Mouse (Mus musculus) MEL (cell line): ENCODE data around the gene Dennd1a. TPM values are rescaled to one million over a fixed set of nuclear protein-coding genes. Genes with fewer than 3 reads are reported as not detected.

Source experiments
- DNase-seq: peaks from one replicate; pipeline ENCODE4 v3.0.0; 2011; ENCODE audit warnings: low read depth, low spot score
- H3K27ac ChIP-seq: 2 replicates; pipeline ENCODE4 v1.5.1; 2012; ENCODE audit warnings: low read depth, mild to moderate bottlenecking, control low read depth, low read length, moderate library complexity; ENCODE audit not compliant: control insufficient read depth
- H3K27me3 ChIP-seq, 2 experiments: fragments of 150-350 bp in 1 of 2; sonication (generic) in 1 of 2; 2 replicates each; pipeline ENCODE4 v1.6.1; 2012; ENCODE audit warnings: low read length in 2 of 2, mild to moderate bottlenecking in 2 of 2, improper control_type of control experiment in 1 of 2, moderate library complexity in 1 of 2; ENCODE audit not compliant: insufficient read depth in 2 of 2, control insufficient read depth in 1 of 2
- H3K36me3 ChIP-seq, 2 experiments: 2 replicates each; pipeline ENCODE4 v1.6.1; 2012 to 2014; ENCODE audit warnings: low read length in 2 of 2, improper control_type of control experiment in 1 of 2, inconsistent platforms in 1 of 2, mild to moderate bottlenecking in 1 of 2; ENCODE audit not compliant: insufficient read depth in 2 of 2, control insufficient read depth in 1 of 2
- H3K4me1 ChIP-seq, 2 experiments: fragments of 150-350 bp in 1 of 2; sonication (generic) in 1 of 2; 2 replicates each; pipeline ENCODE4 v1.6.1; 2012; ENCODE audit warnings: low read length in 2 of 2, improper control_type of control experiment in 1 of 2, mild to moderate bottlenecking in 1 of 2; ENCODE audit not compliant: insufficient read depth in 2 of 2, control insufficient read depth in 1 of 2
- H3K4me3 ChIP-seq, 2 experiments: fragments of 150-350 bp in 1 of 2; sonication (generic) in 1 of 2; 2 replicates each; pipeline ENCODE4 v1.5.1; 2012; ENCODE audit warnings: low read depth in 2 of 2, low read length in 2 of 2, mild to moderate bottlenecking in 2 of 2, moderate library complexity in 2 of 2, control low read depth in 1 of 2, improper control_type of control experiment in 1 of 2; ENCODE audit not compliant: control insufficient read depth in 1 of 2, insufficient read depth in 1 of 2
- H3K79me2 ChIP-seq: 2 replicates; pipeline ENCODE4 v1.6.1; 2012; ENCODE audit warnings: mild to moderate bottlenecking, low read length, moderate library complexity; ENCODE audit not compliant: control insufficient read depth, poor library complexity, insufficient read depth
- H3K9ac ChIP-seq: 2 replicates; pipeline ENCODE4 v1.6.1; 2012; ENCODE audit warnings: low read depth, mild to moderate bottlenecking, control low read depth, low read length, moderate library complexity; ENCODE audit not compliant: control insufficient read depth, poor library complexity, severe bottlenecking
- H3K9me3 ChIP-seq: fragments of 150-350 bp; sonication (generic); replicated peaks from 2 replicates; pipeline ENCODE4 v1.6.1; 2012; ENCODE audit warnings: mild to moderate bottlenecking, low read length, improper control_type of control experiment, moderate library complexity; ENCODE audit not compliant: insufficient read depth
- CHD2 ChIP-seq: IDR thresholded peaks from 2 replicates; pipeline ENCODE4 v1.6.1; 2011; ENCODE audit warnings: low read length, improper control_type of control experiment
- E2F4 ChIP-seq: IDR thresholded peaks from 2 replicates; pipeline ENCODE4 v1.6.1; 2011; ENCODE audit warnings: low read depth, low read length, improper control_type of control experiment, borderline replicate concordance
- ELF1 ChIP-seq: IDR thresholded peaks from 2 replicates; pipeline ENCODE4 v1.6.1; 2014; ENCODE audit warnings: low read depth, mild to moderate bottlenecking, inconsistent platforms, low read length, improper control_type of control experiment, moderate library complexity
- GABPA ChIP-seq: IDR thresholded peaks from 2 replicates; pipeline ENCODE4 v1.6.1; 2012; ENCODE audit warnings: low read depth, mild to moderate bottlenecking, inconsistent platforms, low read length, improper control_type of control experiment, moderate library complexity
- GATA1 ChIP-seq: IDR thresholded peaks from 2 replicates; pipeline ENCODE4 v1.6.1; 2011; ENCODE audit warnings: low read depth, low read length, improper control_type of control experiment
- MAZ ChIP-seq: IDR thresholded peaks from 2 replicates; pipeline ENCODE4 v1.6.1; 2012; ENCODE audit warnings: low read depth, mild to moderate bottlenecking, inconsistent platforms, low read length, improper control_type of control experiment
- MXI1 ChIP-seq: IDR thresholded peaks from 2 replicates; pipeline ENCODE4 v1.6.1; 2011; ENCODE audit warnings: mild to moderate bottlenecking, low read depth, low read length, improper control_type of control experiment
- MYB ChIP-seq: IDR thresholded peaks from 2 replicates; pipeline ENCODE4 v1.6.1; 2011; ENCODE audit warnings: mild to moderate bottlenecking, low read depth, low read length, improper control_type of control experiment
- MYC ChIP-seq: IDR thresholded peaks from 2 replicates; pipeline ENCODE4 v1.6.1; 2011; ENCODE audit warnings: low read depth, mild to moderate bottlenecking, low read length, improper control_type of control experiment, moderate library complexity
- NELFE ChIP-seq: IDR thresholded peaks from 2 replicates; pipeline ENCODE4 v1.6.1; 2011; ENCODE audit warnings: low read depth, low read length, improper control_type of control experiment
- POLR2A ChIP-seq, 2 experiments: IDR thresholded peaks; 2 replicates each; pipeline ENCODE4 v1.6.1; 2011 to 2012; ENCODE audit warnings: low read length in 2 of 2, mild to moderate bottlenecking in 2 of 2, control low read depth in 1 of 2, improper control_type of control experiment in 1 of 2, low read depth in 1 of 2, moderate library complexity in 1 of 2; ENCODE audit not compliant: control insufficient read depth in 1 of 2, insufficient read depth in 1 of 2, poor library complexity in 1 of 2
- POLR2AphosphoS2 ChIP-seq: IDR thresholded peaks from 2 replicates; pipeline ENCODE4 v1.6.1; 2011; ENCODE audit warnings: low read length, improper control_type of control experiment
- RCOR1 ChIP-seq: IDR thresholded peaks from 2 replicates; pipeline ENCODE4 v1.6.1; 2012; ENCODE audit warnings: low read depth, mild to moderate bottlenecking, inconsistent platforms, low read length, improper control_type of control experiment
- SIN3A ChIP-seq: IDR thresholded peaks from 2 replicates; pipeline ENCODE4 v1.6.1; 2012; ENCODE audit warnings: low read length, improper control_type of control experiment, inconsistent platforms
- TAL1 ChIP-seq: IDR thresholded peaks from 2 replicates; pipeline ENCODE4 v1.6.1; 2012; ENCODE audit warnings: mild to moderate bottlenecking, inconsistent platforms, low read length, moderate library complexity, mixed read lengths
- UBTF ChIP-seq: IDR thresholded peaks from 2 replicates; pipeline ENCODE4 v1.6.1; 2012; ENCODE audit warnings: low read depth, mild to moderate bottlenecking, inconsistent platforms, low read length, improper control_type of control experiment, moderate library complexity, borderline replicate concordance; ENCODE audit not compliant: insufficient read depth
- USF2 ChIP-seq, 2 experiments: IDR thresholded peaks; 2 replicates each; pipeline ENCODE4 v1.6.1; 2011 to 2012; ENCODE audit warnings: improper control_type of control experiment in 2 of 2, low read length in 2 of 2, borderline replicate concordance in 1 of 2, inconsistent platforms in 1 of 2, low read depth in 1 of 2, mild to moderate bottlenecking in 1 of 2; ENCODE audit not compliant: insufficient read depth in 1 of 2
- ZMIZ1 ChIP-seq: IDR thresholded peaks from 2 replicates; pipeline ENCODE4 v1.6.1; 2012; ENCODE audit warnings: low read depth, mild to moderate bottlenecking, inconsistent platforms, low read length, improper control_type of control experiment, moderate library complexity
- polyA plus RNA-seq, 2 experiments: library from polyadenylated mRNA; stranded (reverse) in 1 of 2; unstranded in 1 of 2; fragments of >175 nt in 1 of 2; fragments of >200 nt in 1 of 2; gene quantifications; 2 replicates each; pipeline versions ENCODE4 v1.2.1 to v1.2.4; 2012; ENCODE audit warnings: low replicate concordance in 2 of 2, low read depth in 1 of 2; ENCODE audit not compliant: insufficient read length in 2 of 2, insufficient read depth in 1 of 2, missing spikeins in 1 of 2
- total RNA-seq: library from RNA; depleted of rRNA; stranded (reverse); fragments of 300-350 nt; gene quantifications from 2 replicates; pipeline ENCODE4 v1.2.3, GENCODE M21; 2012

The Dennd1a gene
- total and polyA plus RNA-seq, 3 experiments: 5.0 to 21.8 TPM; not detected in 1

DNA sequence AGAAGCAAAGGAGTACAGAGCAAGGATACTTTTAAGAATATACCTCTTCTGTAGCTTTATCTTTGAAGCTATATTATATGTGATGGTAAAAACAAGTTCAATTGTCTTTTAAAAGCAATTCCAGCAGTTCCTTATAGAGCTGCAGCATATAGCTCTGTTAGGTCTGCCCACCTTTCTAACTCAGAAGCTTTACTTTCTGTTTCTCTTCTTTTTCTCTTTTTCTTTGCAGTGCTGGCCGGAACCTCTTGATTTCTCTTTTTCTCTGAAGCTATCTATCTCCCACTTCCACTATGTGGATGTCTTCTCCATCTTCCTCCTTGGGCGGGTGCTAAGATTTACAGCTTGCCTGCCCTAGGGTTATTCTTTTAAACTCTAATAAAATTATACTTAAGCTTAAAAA, 12.2 kb downstream of the Dennd1a start:
- H3K9me3 ChIP-seq: no peaks in the 10 kb centered on the region
- no peaks in the 10 kb centered on the region for H3K4me1 ChIP-seq
- no peak overlapping the region for H3K4me3 ChIP-seq
- no peaks in the 10 kb centered on the region; the same call in 1 of the 2 replicates for H3K79me2 ChIP-seq
- H3K27me3 ChIP-seq: no peaks in the 10 kb centered on the region
- H3K36me3 ChIP-seq: peaks cover 0 to 2% of the 10 kb centered on the region in 2 experiments; a peak in 1 of 4 replicates
- DNase-seq: no peak
- H3K9ac ChIP-seq: no peak overlapping the region
- TF ChIP-seq CHD2: no peak
- no peak for TF ChIP-seq MYC
- TF ChIP-seq NELFE: no peak
- TF ChIP-seq SIN3A: no peak
- no peak for TF ChIP-seq ELF1
- no peak for TF ChIP-seq MXI1
- no peak for TF ChIP-seq POLR2AphosphoS2
- TF ChIP-seq UBTF: no peak
- TF ChIP-seq USF2 (IDR thresholded peaks at IDR 0.05; ENCODE audit: borderline replicate concordance in 1 of 2, insufficient read depth in 1 of 2, low read depth in 1 of 2, low read length in 2 of 2): no peak
- no peak for TF ChIP-seq TAL1
- no peak for TF ChIP-seq POLR2A (IDR thresholded peaks at IDR 0.05; ENCODE audit: control insufficient read depth in 1 of 2, insufficient read depth in 1 of 2, low read depth in 1 of 2, low read length in 2 of 2, poor library complexity in 1 of 2)
- TF ChIP-seq E2F4: no peak
- no peak for TF ChIP-seq GABPA
- TF ChIP-seq RCOR1: no peak
- no peak for TF ChIP-seq MAZ
- no peak overlapping the region for H3K27ac ChIP-seq

- Histone ChIP-seq H3K4me1 (peaks cover 5% of the 10 kb centered on the region in 2 experiments), H3K4me3 (no peak overlapping the region), H3K9me3 (no peaks in the 10 kb centered on the region), H3K9ac (no peak overlapping the region), H3K27ac (no peak overlapping the region), H3K36me3 (peaks cover 2 to 14% of the 10 kb centered on the region in 2 experiments; a peak in 3 of 4 replicates), H3K27me3 (no peaks in the 10 kb centered on the region), H3K79me2 (no peaks in the 10 kb centered on the region)
- no peak for DNase-seq
- TF ChIP-seq SIN3A: no peak
- no peak for TF ChIP-seq TAL1
- no peak for TF ChIP-seq GATA1
- no peak for TF ChIP-seq MYB
- TF ChIP-seq ZMIZ1: no peak
Observed at GRCm38 (mm10) chr2:38263653-38264052, 23.5 kb downstream of the Dennd1a start.
